Mouse (Mus musculus): ENCODE measurements at regions not wholly inside any gene's neighbourhood (a gene's known extent, or its start where the extent isn't known, plus 50 kb on each side); places are given as distances from the start of the nearest gene placed in this dataset.

DNA sequence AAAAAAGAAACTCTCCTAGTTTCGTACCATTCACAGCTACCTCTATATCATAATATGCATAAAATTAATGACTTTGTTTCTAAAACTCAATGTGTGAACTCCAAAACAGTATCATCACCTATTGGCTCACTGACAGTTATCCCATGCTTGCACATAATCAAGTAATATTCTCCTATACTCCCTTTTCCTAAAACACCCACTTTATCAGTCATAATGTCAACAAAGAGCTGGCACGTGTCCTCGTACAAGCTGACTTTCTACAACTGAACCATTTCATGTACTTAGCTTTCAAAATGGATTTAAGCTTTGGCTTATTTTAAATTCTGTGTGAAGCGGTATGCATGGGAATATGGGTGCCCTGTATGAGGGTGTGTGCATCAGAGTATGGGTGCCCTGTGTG lies 58.0 kb upstream of the Golim4 start:
- ATAC-seq, result no peak
- ChIA-PET CTCF (interaction anchor here (1.6 kb wide), 1 partner anchor 19 kb away, joined by 4 read pairs; no protein-coding TSS in a partner anchor), POLR2A (no interaction called here)
- peaks cover 4% of the 10 kb centered on the region for H3K27me3 ChIP-seq
- no peak for TF ChIP-seq CTCF (IDR thresholded peaks at IDR 0.05)
- in situ Hi-C loops (cut with MboI; ENCODE audit: low pct_unique_long_range_greater_than_20kb), result no loop called here
- DNase-seq (ENCODE audit: low read depth, low spot score), result no peak

DNA sequence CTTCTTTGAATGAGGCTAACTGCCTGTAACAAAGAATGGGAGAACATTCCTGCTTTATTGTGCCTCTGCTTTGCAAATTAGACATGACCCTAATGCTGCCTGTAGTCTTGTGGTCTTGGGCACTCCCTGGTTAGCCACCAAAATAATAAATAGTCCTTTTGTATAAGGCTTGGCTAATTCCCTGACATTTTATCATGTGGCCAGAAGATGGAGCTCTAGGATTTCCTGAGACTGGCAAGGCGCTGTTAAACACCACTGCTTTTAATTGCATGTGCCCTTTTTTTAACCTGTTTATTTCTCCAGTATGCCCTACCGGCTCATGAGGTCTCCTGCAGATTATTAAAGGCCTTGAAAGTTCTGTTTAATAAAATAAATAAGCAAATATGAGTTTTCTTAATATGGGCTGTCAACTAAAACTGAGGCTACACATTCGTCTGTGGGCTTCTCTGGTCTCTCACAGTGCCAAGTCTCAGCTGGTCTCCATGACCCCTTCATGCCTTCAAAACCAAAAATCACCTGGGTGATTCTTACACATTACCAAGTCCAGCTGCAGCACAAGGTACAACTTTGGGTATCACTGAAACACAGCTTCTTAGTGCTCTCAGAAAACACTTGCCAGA lies 51.9 kb upstream of the Golim4 start:
- peaks cover 29% of the 10 kb centered on the region for H3K27me3 ChIP-seq
- ATAC-seq, result peak; percentile 88
- CTCF ChIA-PET, result interaction anchor here (0.6 to 1.8 kb wide), 20 partner anchors 8 to 158 kb away, joined by 3 to 9 read pairs (median 4); partner anchors contain the start of gene Golim4
- POLR2A ChIA-PET, result interaction anchor here (0.6 kb wide), 1 partner anchor 13 kb away, joined by 3 read pairs; no protein-coding TSS in a partner anchor
- TF ChIP-seq CTCF (IDR thresholded peaks at IDR 0.05), result peak; percentile 85
- in situ Hi-C loops (cut with MboI; ENCODE audit: low pct_unique_long_range_greater_than_20kb), result loop anchor here (5.0 kb wide), 1 partner anchor 101 kb away; no protein-coding TSS in a partner anchor
- no peak for DNase-seq (ENCODE audit: low read depth, low spot score)
